Mouse (Mus musculus) olfactory bulb, adult 2 months (tissue): Measurements from ENCODE around the gene Gm45753. TPM values are rescaled to one million over a fixed set of nuclear protein-coding genes. Genes with fewer than 3 reads are reported as not detected.

Experiments
- H3K27ac ChIP-seq: fragments of 200-500 bp; 2 replicates; pipeline ENCODE4 v1.5.1; 2012; ENCODE audit warnings: low read depth, low read length; ENCODE audit not compliant: insufficient read depth
- H3K4me1 ChIP-seq: fragments of 200-500 bp; 2 replicates; pipeline ENCODE4 v1.6.1; 2012; ENCODE audit warnings: low read length; ENCODE audit not compliant: control insufficient read depth, insufficient read depth
- H3K4me3 ChIP-seq: fragments of 200-500 bp; 2 replicates; pipeline ENCODE4 v1.5.1; 2012; ENCODE audit warnings: mild to moderate bottlenecking, low read depth, low read length, moderate library complexity; ENCODE audit not compliant: insufficient read depth
- CTCF ChIP-seq: fragments of 200-500 bp; IDR thresholded peaks from 2 replicates; pipeline ENCODE4 v1.5.1; 2012; ENCODE audit warnings: low read depth, mild to moderate bottlenecking, low read length, moderate library complexity; ENCODE audit not compliant: insufficient read depth
- POLR2A ChIP-seq: fragments of 200-500 bp; IDR thresholded peaks from 2 replicates; pipeline ENCODE4 v1.6.1; 2012; ENCODE audit warnings: mild to moderate bottlenecking, low read depth, low read length, moderate library complexity; ENCODE audit not compliant: insufficient read depth
- WGBS: fragments of 180-500 bp; shearing (Covaris S2); methylation state at CpG from one replicate; pipeline ENCODE4 v1.1.7; 2018; 5-methylcytosine and 5-hydroxymethylcytosine counted together
- polyA plus RNA-seq: library from polyadenylated mRNA; stranded (reverse); fragments of >200 nt; gene quantifications from 2 replicates; pipeline ENCODE4 v1.2.4, GENCODE M21; 2012; ENCODE audit warnings: low replicate concordance; ENCODE audit not compliant: missing spikeins, insufficient read depth, insufficient read length

Gene Gm45753
- polyA plus RNA-seq, 1 experiment = not detected

DNA sequence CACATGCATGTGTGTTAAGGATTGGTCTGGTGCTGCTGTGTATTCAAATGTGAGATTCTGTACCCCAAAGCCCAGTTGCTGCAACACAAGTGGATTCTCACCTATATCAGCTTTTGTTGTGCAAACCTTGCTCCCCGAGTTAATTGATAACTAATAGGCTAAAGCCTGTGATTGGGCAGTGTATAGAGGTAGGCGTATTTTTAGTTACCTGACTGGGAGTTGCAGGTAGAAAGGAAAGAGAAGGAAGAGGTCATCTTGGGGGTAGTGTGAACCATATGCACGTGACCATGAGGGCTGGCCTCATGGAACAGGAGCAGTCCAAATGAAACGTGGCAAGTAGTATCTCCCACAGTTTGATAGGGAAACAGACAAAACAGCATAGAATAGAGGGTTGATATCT lies 43.3 kb downstream of the Gm45753 start:
- Histone ChIP-seq H3K27ac (no peak overlapping the region), H3K4me1 (no peaks in the 10 kb centered on the region), H3K4me3 (no peak overlapping the region)
- WGBS = 85% methylated on average over 4 of the region's 4 CpGs
- no peak for TF ChIP-seq POLR2A
- TF ChIP-seq CTCF = no peak

- TF ChIP-seq POLR2A (no peak), CTCF (no peak)
- H3K4me3 ChIP-seq = no peak overlapping the region
- H3K27ac ChIP-seq = no peak overlapping the region
- 91% methylated on average over 3 of the region's 3 CpGs for WGBS
- H3K4me1 ChIP-seq = no peaks in the 10 kb centered on the region
Measured at GRCm38 (mm10) chr8:45262851-45263250, 45.4 kb downstream of the Gm45753 start.

GRCm38 (mm10) chr8:45261920-45262319 lies 46.3 kb downstream of the Gm45753 start, which contains the start of gene F11:
TSS of gene F11 (minus strand) at chr8:45262031.
- no peak within 1 kb of the TSS for H3K27ac ChIP-seq
- H3K4me1 ChIP-seq = no peaks in the 10 kb centered on the region
- WGBS = 87% methylated on average over 10 of the region's 10 CpGs
- H3K4me3 ChIP-seq = no peak within 1 kb of the TSS
- TF ChIP-seq POLR2A = no peak
- TF ChIP-seq CTCF = no peak

- 50% methylated on average over 8 of the region's 8 CpGs for WGBS
- no peak overlapping the region for H3K27ac ChIP-seq
- TF ChIP-seq POLR2A = no peak
- no peak for TF ChIP-seq CTCF
- no peaks in the 10 kb centered on the region for H3K4me1 ChIP-seq
- no peak overlapping the region for H3K4me3 ChIP-seq
Measured at GRCm38 (mm10) chr8:45258421-45258820, 49.8 kb downstream of the Gm45753 start.

DNA sequence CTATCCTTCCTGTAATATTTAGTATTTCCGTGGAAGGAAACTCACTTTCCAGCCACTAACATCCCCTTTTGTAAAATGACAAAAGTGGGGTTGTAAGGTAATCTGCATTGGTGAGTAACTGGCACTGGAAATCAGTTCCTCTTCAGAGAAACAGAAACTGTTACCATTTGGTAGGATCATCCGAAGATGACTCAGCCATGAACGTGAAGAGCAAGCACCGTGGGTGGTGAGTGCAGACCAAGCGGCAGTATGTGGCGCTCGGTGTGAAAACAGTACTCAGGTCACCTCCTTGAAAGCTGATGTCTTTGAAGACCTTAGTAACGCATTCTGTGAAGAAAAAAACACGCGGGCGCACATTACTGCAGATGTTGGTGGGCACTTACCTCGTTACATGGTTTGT lies 53.2 kb downstream of the Gm45753 start:
- 84% methylated on average over 12 of the region's 12 CpGs for WGBS
- Histone ChIP-seq H3K4me1 (no peaks in the 10 kb centered on the region), H3K27ac (no peak overlapping the region), H3K4me3 (no peak overlapping the region)
- no peak for TF ChIP-seq CTCF
- no peak for TF ChIP-seq POLR2A

- 86% methylated on average over 8 of the region's 8 CpGs for WGBS
- no peak for TF ChIP-seq CTCF
- TF ChIP-seq POLR2A = no peak
Measured at GRCm38 (mm10) chr8:45254194-45254842, 53.9 kb downstream of the Gm45753 start.

DNA sequence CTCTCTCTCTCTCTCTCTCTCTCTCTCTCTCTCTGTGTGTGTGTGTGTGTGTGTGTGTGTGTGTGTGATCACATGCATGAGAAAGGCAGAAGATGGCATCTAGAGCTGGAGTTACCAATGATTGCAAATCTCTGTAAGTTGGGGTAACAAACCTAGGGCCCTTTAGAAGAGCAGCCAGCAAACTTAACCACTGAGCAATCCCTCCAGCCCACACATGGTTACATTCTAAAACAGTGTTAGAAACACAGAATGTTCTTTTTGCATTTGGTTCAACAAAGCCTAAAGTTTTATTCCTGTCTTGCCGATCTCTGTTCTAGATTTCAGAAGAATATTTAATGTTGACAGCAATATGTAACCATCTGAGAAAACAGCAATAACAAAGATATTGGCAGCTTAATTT lies 54.7 kb downstream of the Gm45753 start:
- WGBS = 95% methylated on average over 1 of the region's 1 CpGs
- H3K27ac ChIP-seq = no peak overlapping the region
- TF ChIP-seq CTCF = no peak
- no peak overlapping the region for H3K4me3 ChIP-seq
- no peaks in the 10 kb centered on the region for H3K4me1 ChIP-seq

More at GRCm38 (mm10) chr8:45254194-45254842, 53.9 kb downstream of the Gm45753 start:
- Histone ChIP-seq H3K4me1 (no peaks in the 10 kb centered on the region), H3K27ac (no peak overlapping the region), H3K4me3 (no peak overlapping the region)

- TF ChIP-seq CTCF (no peak), POLR2A (no peak)
- Histone ChIP-seq H3K4me3 (no peak overlapping the region), H3K27ac (no peak overlapping the region), H3K4me1 (no peaks in the 10 kb centered on the region)
- WGBS = 34% methylated on average over 2 of the region's 2 CpGs
Measured at GRCm38 (mm10) chr8:45253111-45253510, 55.2 kb downstream of the Gm45753 start.

DNA sequence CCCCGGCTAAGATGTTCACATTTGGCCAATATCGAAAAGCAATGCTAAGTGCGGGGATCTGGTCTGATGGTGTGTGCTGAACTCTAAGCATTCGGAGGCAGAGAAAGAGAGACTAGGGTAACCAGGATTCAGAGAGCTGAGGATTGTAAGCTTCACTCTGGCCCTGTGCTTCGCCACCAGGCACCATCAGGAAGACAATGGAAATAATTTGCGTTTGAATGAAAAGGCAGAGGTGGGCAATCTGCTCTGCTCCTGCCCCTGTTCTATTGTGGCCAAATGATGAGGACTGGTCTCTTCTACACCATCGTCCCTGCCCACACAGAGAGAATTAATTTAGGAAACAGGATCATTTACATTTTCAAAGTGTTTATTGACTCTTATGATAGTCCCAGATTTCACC lies 62.0 kb downstream of the Gm45753 start:
- no peaks in the 10 kb centered on the region for H3K4me1 ChIP-seq
- WGBS = 50% methylated on average over 7 of the region's 7 CpGs
- no peak overlapping the region for H3K27ac ChIP-seq
- TF ChIP-seq POLR2A (no peak), CTCF (no peak)
- H3K4me3 ChIP-seq = no peak overlapping the region
